Mouse (Mus musculus) spleen, postnatal 4 days (tissue): ENCODE measurements at regions not wholly inside any gene's neighbourhood (a gene's known extent, or its start where the extent isn't known, plus 50 kb on each side); places are given as distances from the start of the nearest gene placed in this dataset.
A peak's percentile ranks its signal among the peaks of the same experiment; 100 is the strongest.

Experiments
- DNase-seq, 2 experiments: peaks; one replicate each; pipeline ENCODE4 v3.0.0; 2022; ENCODE audit warnings: low spot score in 2 of 2

- no peak for DNase-seq
These were observed 288.2 kb upstream of the Zfp703 start for GRCm38 (mm10) chr8:26688745-26689478.

GRCm38 (mm10) chr8:26689479-26690177, 287.5 kb upstream of the Zfp703 start:
- DNase-seq, result no peak

- no peak for DNase-seq
These were observed 286.9 kb upstream of the Zfp703 start for GRCm38 (mm10) chr8:26690178-26690735.

- no peak for DNase-seq
These were observed 279.5 kb upstream of the Zfp703 start for GRCm38 (mm10) chr8:26697579-26698084.

- peak in 1 of 2 experiments; percentile 21 for DNase-seq
These were observed 278.5 kb upstream of the Zfp703 start for GRCm38 (mm10) chr8:26698580-26698979.

- no peak for DNase-seq
These were observed 270.9 kb upstream of the Zfp703 start for GRCm38 (mm10) chr8:26706048-26706767.

GRCm38 (mm10) chr8:26706768-26707156, 270.4 kb upstream of the Zfp703 start:
- no peak for DNase-seq

GRCm38 (mm10) chr8:26713836-26714235, 263.3 kb upstream of the Zfp703 start:
- DNase-seq, result no peak

GRCm38 (mm10) chr8:26714714-26715113, 262.4 kb upstream of the Zfp703 start:
- DNase-seq, result no peak

GRCm38 (mm10) chr8:26718409-26719355, 258.4 kb upstream of the Zfp703 start:
- no peak for DNase-seq

GRCm38 (mm10) chr8:26722766-26723165, 254.4 kb upstream of the Zfp703 start:
- no peak for DNase-seq

GRCm38 (mm10) chr8:26724628-26725027, 252.5 kb upstream of the Zfp703 start:
- DNase-seq, result no peak

GRCm38 (mm10) chr8:26725521-26725920, 251.6 kb upstream of the Zfp703 start:
- DNase-seq, result no peak

GRCm38 (mm10) chr8:26729351-26729750, 247.8 kb upstream of the Zfp703 start:
- DNase-seq, result no peak

GRCm38 (mm10) chr8:26731111-26731510, 246.0 kb upstream of the Zfp703 start:
- DNase-seq, result no peak

- DNase-seq, result no peak
These were observed 232.7 kb upstream of the Zfp703 start for GRCm38 (mm10) chr8:26744424-26744823.

- no peak for DNase-seq
These were observed 230.3 kb upstream of the Zfp703 start for GRCm38 (mm10) chr8:26746811-26747210.

- DNase-seq, result no peak
These were observed 229.7 kb upstream of the Zfp703 start for GRCm38 (mm10) chr8:26747241-26747972.

- DNase-seq, result no peak
These were observed 228.8 kb upstream of the Zfp703 start for GRCm38 (mm10) chr8:26748161-26748971.

GRCm38 (mm10) chr8:26748972-26749291, 228.2 kb upstream of the Zfp703 start:
- no peak for DNase-seq
